Mouse (Mus musculus) kidney, adult 2 months (tissue): ENCODE results near the gene Sh3gl2. TPM values are rescaled to one million over a fixed set of nuclear protein-coding genes. Genes with fewer than 3 reads are reported as not detected.

Source experiments
- DNase-seq: peaks from one replicate; pipeline ENCODE4 v3.0.0; 2021
- H3K27ac ChIP-seq: fragments of 200-500 bp; 2 replicates; pipeline ENCODE4 v1.5.1; 2012; ENCODE audit warnings: low read depth, low read length, control low read depth, inconsistent platforms; ENCODE audit not compliant: insufficient read depth
- H3K27me3 ChIP-seq: fragments of 200-500 bp; replicated peaks from 2 replicates; pipeline ENCODE4 v1.6.1; 2012; ENCODE audit warnings: mild to moderate bottlenecking, moderate library complexity, low read length, inconsistent platforms; ENCODE audit not compliant: control insufficient read depth, insufficient read depth
- H3K36me3 ChIP-seq: fragments of 200-500 bp; 2 replicates; pipeline ENCODE4 v1.6.1; 2012; ENCODE audit warnings: mild to moderate bottlenecking, moderate library complexity, low read length, inconsistent platforms; ENCODE audit not compliant: control insufficient read depth, insufficient read depth
- H3K4me1 ChIP-seq: fragments of 200-500 bp; 2 replicates; pipeline ENCODE4 v1.6.1; 2011; ENCODE audit warnings: low read length; ENCODE audit not compliant: control insufficient read depth, insufficient read depth
- H3K4me3 ChIP-seq: fragments of 200-500 bp; 2 replicates; pipeline ENCODE4 v1.5.1; 2011; ENCODE audit warnings: mild to moderate bottlenecking, low read depth, low read length, control low read depth; ENCODE audit not compliant: insufficient read depth
- CTCF ChIP-seq: fragments of 200-500 bp; conservative IDR thresholded peaks from 2 replicates; pipeline ENCODE4 v1.5.1; 2011; ENCODE audit warnings: low read depth, mild to moderate bottlenecking, control low read depth, low read length, moderate library complexity, mixed read lengths; ENCODE audit not compliant: insufficient read depth, insufficient read length
- POLR2A ChIP-seq: fragments of 200-500 bp; IDR thresholded peaks from one replicate; pipeline ENCODE4 v1.6.1; 2011; ENCODE audit warnings: low read depth, low read length, control low read depth
- WGBS: fragments of 180-500 bp; shearing (Covaris S2); methylation state at CpG from one replicate; pipeline ENCODE4 v1.1.7; 2018; 5-methylcytosine and 5-hydroxymethylcytosine counted together
- polyA plus RNA-seq: library from polyadenylated mRNA; depleted of rRNA; stranded (reverse); fragments of >200 nt; gene quantifications from 2 replicates; pipeline ENCODE4 v1.2.3, GENCODE M21; 2012

The Sh3gl2 gene
- polyA plus RNA-seq, 1 experiment = 13.0 TPM

GRCm38 (mm10) chr4:85514205-85514681, 309.3 kb downstream of the Sh3gl2 start:
- Histone ChIP-seq H3K27ac (no peak overlapping the region), H3K4me3 (peak overlapping the region; percentile 47), H3K4me1 (no peaks in the 10 kb centered on the region), H3K36me3 (no peaks in the 10 kb centered on the region), H3K27me3 (0 out of 2 replicates have a peak, but pooled peaks cover 1% of the 10 kb centered on the region)
- TF ChIP-seq CTCF (no peak), POLR2A (no peak)
- under 1% methylated on average over 33 of the region's 33 CpGs for WGBS
- peak; percentile 31 for DNase-seq

GRCm38 (mm10) chr4:85526966-85527566, 322.1 kb downstream of the Sh3gl2 start:
- Histone ChIP-seq H3K4me3 (no peak overlapping the region), H3K36me3 (no peaks in the 10 kb centered on the region), H3K27me3 (no peaks in the 10 kb centered on the region), H3K4me1 (no peaks in the 10 kb centered on the region), H3K27ac (no peak overlapping the region)
- 76% methylated on average over 7 of the region's 7 CpGs for WGBS
- DNase-seq = no peak
- TF ChIP-seq CTCF (no peak), POLR2A (no peak)

- TF ChIP-seq CTCF (no peak), POLR2A (no peak)
- Histone ChIP-seq H3K27me3 (no peaks in the 10 kb centered on the region), H3K36me3 (no peaks in the 10 kb centered on the region), H3K27ac (no peak overlapping the region), H3K4me3 (no peak overlapping the region), H3K4me1 (no peaks in the 10 kb centered on the region)
- no peak for DNase-seq
- WGBS = 88% methylated on average over 1 of the region's 1 CpGs
Observed at GRCm38 (mm10) chr4:85529852-85530251, 324.9 kb downstream of the Sh3gl2 start.

GRCm38 (mm10) chr4:85539677-85540076, 334.8 kb downstream of the Sh3gl2 start:
- no peak for DNase-seq
- TF ChIP-seq CTCF = no peak
- TF ChIP-seq POLR2A = no peak
- no peaks in the 10 kb centered on the region for H3K4me1 ChIP-seq
- H3K27me3 ChIP-seq = no peaks in the 10 kb centered on the region; the same call in 1 of the 2 replicates
- no peak overlapping the region for H3K27ac ChIP-seq
- H3K4me3 ChIP-seq = no peak overlapping the region
- WGBS = 57% methylated on average over 5 of the region's 5 CpGs
- no peaks in the 10 kb centered on the region for H3K36me3 ChIP-seq

- 86% methylated on average over 4 of the region's 4 CpGs for WGBS
Observed at GRCm38 (mm10) chr4:85543221-85543620, 338.3 kb downstream of the Sh3gl2 start.

GRCm38 (mm10) chr4:85554696-85555095, 349.8 kb downstream of the Sh3gl2 start:
- H3K27ac ChIP-seq = peak overlapping the region; percentile 28; the same call in 1 of the 2 replicates
- H3K4me1 ChIP-seq = no peaks in the 10 kb centered on the region
- no peak overlapping the region for H3K4me3 ChIP-seq
- no peak for TF ChIP-seq POLR2A
- TF ChIP-seq CTCF = no peak
- peak; percentile 5 for DNase-seq
- 63% methylated on average over 3 of the region's 3 CpGs for WGBS
- no peaks in the 10 kb centered on the region for H3K36me3 ChIP-seq
- no peaks in the 10 kb centered on the region for H3K27me3 ChIP-seq

More at GRCm38 (mm10) chr4:85543221-85543620, 338.3 kb downstream of the Sh3gl2 start:
- Histone ChIP-seq H3K27me3 (no peaks in the 10 kb centered on the region; the same call in 1 of the 2 replicates), H3K4me1 (no peaks in the 10 kb centered on the region), H3K27ac (no peak overlapping the region), H3K4me3 (no peak overlapping the region), H3K36me3 (no peaks in the 10 kb centered on the region)
- TF ChIP-seq CTCF = no peak
- TF ChIP-seq POLR2A = no peak
- no peak for DNase-seq

GRCm38 (mm10) chr4:85559753-85560152, 354.8 kb downstream of the Sh3gl2 start:
- TF ChIP-seq CTCF = no peak
- TF ChIP-seq POLR2A = no peak
- no peak overlapping the region for H3K4me3 ChIP-seq
- no peaks in the 10 kb centered on the region for H3K27me3 ChIP-seq
- no peak for DNase-seq
- no peaks in the 10 kb centered on the region for H3K36me3 ChIP-seq
- H3K4me1 ChIP-seq = no peaks in the 10 kb centered on the region
- H3K27ac ChIP-seq = no peak overlapping the region
- 66% methylated on average over 6 of the region's 6 CpGs for WGBS
